Mouse (Mus musculus) skeletal muscle tissue, adult 2 months (tissue): ENCODE results near the gene Ivd.

ENCODE experiments used
- DNase-seq: peaks from one replicate; pipeline ENCODE4 v3.0.0-alpha.2; 2012; ENCODE audit warnings: low read depth, low spot score

The Ivd gene

GRCm38 (mm10) chr2:118909151-118909550 is 47.4 kb downstream of the Ivd start:
- no peak for DNase-seq

- no peak for DNase-seq
Measured at GRCm38 (mm10) chr2:118910605-118911278, 49.0 kb downstream of the Ivd start.

DNA sequence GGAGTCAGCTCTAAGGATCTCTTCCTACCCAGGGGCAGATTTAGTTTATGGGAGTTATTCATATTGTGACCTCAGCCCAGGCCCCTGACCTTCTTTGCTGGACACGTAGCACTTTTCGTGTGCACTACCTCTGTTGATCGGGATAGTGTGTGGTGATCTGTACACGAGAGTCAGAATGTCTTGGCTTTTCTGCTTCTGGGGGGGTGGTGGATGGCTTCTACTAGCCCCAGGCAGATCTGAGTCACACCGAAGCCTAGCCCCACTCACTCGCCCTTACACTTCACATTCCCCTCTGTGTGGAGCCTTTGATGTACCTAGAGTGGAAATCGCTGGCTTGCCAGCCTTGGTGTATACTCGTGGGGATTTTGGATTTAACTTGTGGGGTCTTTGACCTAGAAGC is 51.0 kb downstream of the Ivd start:
- no peak for DNase-seq

- DNase-seq = no peak
Measured at GRCm38 (mm10) chr2:118913551-118914276, 52.0 kb downstream of the Ivd start.

GRCm38 (mm10) chr2:118914685-118915084 is 52.9 kb downstream of the Ivd start:
- DNase-seq = no peak

DNA sequence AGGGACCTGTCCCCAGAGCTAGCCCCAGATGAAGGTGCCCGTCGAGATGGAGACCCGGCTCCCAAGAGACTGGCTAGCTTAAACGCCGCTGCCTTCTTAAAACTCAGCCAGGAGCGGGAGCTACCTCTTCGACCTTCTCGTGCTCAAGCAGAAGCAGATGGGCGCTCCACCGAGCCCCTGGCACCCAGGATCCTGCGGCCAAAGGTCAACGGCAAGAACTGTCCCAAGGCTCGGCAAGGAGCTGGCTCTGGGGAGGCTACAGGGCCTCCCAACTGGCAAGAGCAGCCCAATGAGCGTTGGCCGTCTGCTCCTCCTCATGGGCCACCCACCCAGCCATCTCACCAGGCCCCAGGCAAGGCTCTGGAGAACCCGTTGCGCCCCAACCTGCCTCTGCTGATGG is 54.7 kb downstream of the Ivd start:
- DNase-seq = no peak

- no peak for DNase-seq
Measured at GRCm38 (mm10) chr2:118918543-118918942, 56.8 kb downstream of the Ivd start.

- no peak for DNase-seq
Measured at GRCm38 (mm10) chr2:118920428-118920827, 58.7 kb downstream of the Ivd start.

DNA sequence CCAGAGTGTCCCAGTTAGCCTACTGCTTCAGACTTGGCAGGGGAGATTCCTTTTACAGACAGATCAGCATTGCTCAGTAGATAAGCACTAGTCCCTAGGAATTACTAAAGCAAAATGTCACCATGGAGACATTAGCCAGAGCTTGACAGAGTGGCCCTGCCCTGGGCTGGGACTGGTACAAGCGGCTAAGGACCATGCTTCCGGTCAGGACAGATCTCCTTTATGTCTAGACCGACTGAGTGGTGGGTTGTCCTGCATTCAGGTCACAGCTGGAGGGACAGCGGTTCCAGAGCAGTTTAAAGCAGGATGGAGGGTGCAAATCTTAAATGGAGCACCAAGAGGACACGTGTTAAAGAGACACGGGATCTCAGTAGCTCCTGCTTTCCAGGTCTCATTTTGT is 64.2 kb downstream of the Ivd start:
- DNase-seq = no peak

GRCm38 (mm10) chr2:118926361-118926997 is 64.7 kb downstream of the Ivd start, which contains the start of gene Chst14:
TSS of gene Chst14 (plus strand) at chr2:118926496.
- DNase-seq = peak; percentile 52

DNA sequence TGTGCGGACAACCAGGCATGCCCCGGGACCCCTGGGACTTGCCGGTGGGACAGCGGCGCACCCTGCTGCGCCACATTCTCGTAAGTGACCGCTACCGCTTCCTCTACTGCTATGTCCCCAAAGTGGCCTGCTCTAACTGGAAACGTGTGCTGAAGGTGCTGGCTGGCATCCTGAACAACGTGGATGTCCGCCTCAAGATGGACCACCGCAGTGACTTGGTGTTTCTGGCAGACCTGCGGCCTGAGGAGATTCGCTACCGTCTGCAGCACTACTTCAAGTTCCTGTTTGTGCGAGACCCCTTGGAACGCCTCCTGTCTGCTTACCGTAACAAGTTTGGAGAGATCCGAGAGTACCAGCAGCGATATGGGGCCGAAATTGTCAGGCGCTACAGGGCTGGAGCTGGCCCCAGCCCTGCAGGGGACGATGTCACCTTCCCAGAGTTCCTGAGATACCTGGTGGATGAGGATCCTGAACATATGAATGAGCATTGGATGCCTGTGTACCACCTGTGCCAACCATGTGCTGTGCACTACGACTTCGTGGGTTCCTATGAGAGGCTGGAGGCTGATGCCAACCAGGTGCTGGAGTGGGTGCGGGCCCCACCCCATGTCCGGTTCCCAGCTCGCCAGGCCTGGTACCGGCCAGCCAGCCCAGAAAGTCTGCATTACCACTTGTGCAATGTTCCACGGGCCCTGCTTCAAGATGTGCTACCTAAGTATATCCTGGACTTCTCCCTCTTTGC is 65.4 kb downstream of the Ivd start:
- no peak for DNase-seq
